Mouse (Mus musculus) splenic B cell, adult 2 months (primary cell): ENCODE measurements around the gene Olfr424.

Experiments used
- DNase-seq: peaks from one replicate; pipeline ENCODE4 v3.0.0-alpha.2; 2011; ENCODE audit warnings: low read depth, low spot score
- H3K27me3 ChIP-seq: 2 replicates; pipeline ENCODE4 v1.6.1; 2012; ENCODE audit warnings: mild to moderate bottlenecking, low read length, moderate library complexity, mixed read lengths; ENCODE audit not compliant: control insufficient read depth, poor library complexity, insufficient read depth, severe bottlenecking
- H3K36me3 ChIP-seq: 2 replicates; pipeline ENCODE4 v1.6.1; 2012; ENCODE audit warnings: mild to moderate bottlenecking, low read length, moderate library complexity, mixed read lengths; ENCODE audit not compliant: control insufficient read depth, poor library complexity, insufficient read depth, severe bottlenecking

Gene Olfr424

DNA sequence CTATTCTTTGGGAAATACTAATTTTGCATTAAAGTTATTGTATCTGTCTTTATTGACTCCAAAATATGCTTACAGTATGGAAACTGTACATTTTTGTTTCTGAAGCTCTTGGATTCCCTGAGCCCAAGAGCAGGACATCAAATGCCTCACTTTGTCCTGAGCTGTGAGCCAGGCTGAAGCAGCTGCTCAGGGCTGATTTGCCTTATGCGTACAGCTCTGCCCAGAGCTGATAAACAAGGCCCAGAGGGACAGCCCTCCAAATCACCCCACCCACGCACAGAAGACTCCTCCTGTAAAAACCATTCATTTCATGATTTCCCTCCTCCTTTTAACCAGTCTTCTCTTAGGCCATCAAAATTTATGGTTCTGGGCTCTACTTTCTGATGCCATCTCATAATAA is 40.2 kb downstream of the Olfr424 start:
- Histone ChIP-seq H3K27me3 (no peaks in the 10 kb centered on the region), H3K36me3 (no peaks in the 10 kb centered on the region)
- no peak for DNase-seq

DNA sequence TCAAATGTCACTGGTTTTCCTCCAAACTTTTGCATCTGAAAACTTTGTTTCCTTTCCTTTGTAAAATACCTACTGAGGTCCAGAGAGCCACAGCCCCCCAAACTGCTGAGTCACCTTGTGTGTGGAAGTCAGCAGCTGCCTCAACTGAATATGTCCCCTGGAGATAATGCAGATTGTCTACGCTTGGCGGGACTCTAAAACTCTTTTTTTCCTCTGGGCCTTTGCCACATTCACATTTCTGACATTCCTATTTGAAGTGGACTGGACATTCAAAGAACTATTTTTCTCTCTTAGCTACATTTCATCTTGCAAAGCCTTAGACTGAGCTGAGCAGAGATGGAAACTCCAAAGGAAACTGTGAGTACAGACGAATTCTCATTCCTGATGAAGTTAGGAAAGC is 41.3 kb downstream of the Olfr424 start, which contains the start of gene Spta1:
TSS of gene Spta1 (plus strand) at position 172 of the 400 bp plus-strand sequence.
- Histone ChIP-seq H3K27me3 (no peaks in the 10 kb centered on the region), H3K36me3 (no peaks in the 10 kb centered on the region)
- no peak for DNase-seq
